Mouse (Mus musculus) liver, postnatal 0 days (tissue): ENCODE measurements around the gene Tomt. TPM values are rescaled to one million over a fixed set of nuclear protein-coding genes. Genes with fewer than 3 reads are reported as not detected.

ENCODE experiments used
- ATAC-seq: fragments of 200-750 bp; cut with Nextera tagmentation; 2 replicates; pipeline ENCODE4 v1.8.0; 2017; ENCODE audit warnings: mild to moderate bottlenecking, moderate library complexity
- DNase-seq: peaks from one replicate; pipeline ENCODE4 v3.0.0-alpha.2; 2016
- H3K27ac ChIP-seq: fragments of 300-500 bp; sonication (generic); 2 replicates; pipeline ENCODE4 v1.5.1; 2014; ENCODE audit warnings: antibody characterized with exemption, moderate library complexity, mild to moderate bottlenecking, low read depth
- H3K27me3 ChIP-seq: fragments of 300-500 bp; sonication (generic); 2 replicates; pipeline ENCODE4 v1.6.1; 2014; ENCODE audit warnings: low read length, control low read depth, mixed read lengths; ENCODE audit not compliant: insufficient read depth
- H3K36me3 ChIP-seq: fragments of 300-500 bp; sonication (generic); replicated peaks from 2 replicates; pipeline ENCODE4 v1.6.1; 2014; ENCODE audit warnings: mild to moderate bottlenecking, control low read depth, low read length, moderate library complexity, mixed read lengths; ENCODE audit not compliant: insufficient read depth
- H3K4me1 ChIP-seq: fragments of 300-500 bp; sonication (generic); 2 replicates; pipeline ENCODE4 v1.6.1; 2014; ENCODE audit warnings: antibody characterized with exemption, mild to moderate bottlenecking, control low read depth; ENCODE audit not compliant: insufficient read depth
- H3K4me2 ChIP-seq: fragments of 300-500 bp; sonication (generic); 2 replicates; pipeline ENCODE4 v1.6.1; 2014; ENCODE audit warnings: low read depth, mild to moderate bottlenecking, low read length, moderate library complexity, mixed read lengths
- H3K4me3 ChIP-seq: fragments of 300-500 bp; sonication (generic); 2 replicates; pipeline ENCODE4 v1.5.1; 2014; ENCODE audit warnings: low read depth, low read length
- H3K9ac ChIP-seq: fragments of 300-500 bp; sonication (generic); replicated peaks from 2 replicates; pipeline ENCODE4 v1.6.1; 2014; ENCODE audit warnings: mild to moderate bottlenecking, moderate library complexity
- H3K9me3 ChIP-seq: fragments of 300-500 bp; sonication (generic); 2 replicates; pipeline ENCODE4 v1.6.1; 2016; ENCODE audit warnings: mild to moderate bottlenecking, control low read depth, low read length, mixed read lengths
- CTCF ChIP-seq: sonication (generic); IDR thresholded peaks from 2 replicates; pipeline ENCODE4 v1.5.1; 2016; ENCODE audit warnings: antibody characterized with exemption, low read depth
- EP300 ChIP-seq: IDR thresholded peaks from 2 replicates; pipeline ENCODE4 v1.6.1; 2016; ENCODE audit warnings: antibody characterized with exemption, low read depth, mild to moderate bottlenecking
- WGBS: fragments of 180-500 bp; shearing (Covaris S2); extraction: QIAGEN DNeasy Blood & Tissue Kit; methylation state at CpG from one replicate; pipeline ENCODE4 v1.1.7; 2014; ENCODE audit not compliant: insufficient replicate concordance; 5-methylcytosine and 5-hydroxymethylcytosine counted together
- polyA plus RNA-seq: library from polyadenylated mRNA; unstranded; fragments of >200 nt; fragmentation: Nextera tagmentation; extraction: Ambion mirVana; gene quantifications from 2 replicates; pipeline ENCODE4 v1.2.1, GENCODE M21; 2015

Tomt gene
- polyA plus RNA-seq, 1 experiment from 2014 or later: 0.12 TPM

DNA sequence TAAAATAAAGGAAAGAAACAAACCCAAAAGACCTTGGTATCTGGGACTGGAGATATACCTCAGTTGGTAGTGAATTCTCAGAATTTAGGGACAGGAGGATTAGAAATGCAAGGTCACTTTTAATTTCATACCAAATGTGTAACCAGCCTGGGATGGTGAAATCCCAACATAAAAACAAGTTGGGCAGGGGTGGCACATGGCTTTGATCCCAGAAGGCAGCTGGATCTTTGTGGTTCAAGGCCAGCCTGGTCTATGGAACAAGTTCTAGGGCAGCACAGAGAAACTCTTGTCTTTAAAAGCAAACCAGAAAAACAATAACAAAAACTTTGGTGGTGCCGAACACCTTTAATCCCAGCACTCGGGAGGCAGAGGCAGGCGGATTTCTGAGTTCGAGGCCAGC is 38.7 kb downstream of the Tomt start:
- TF ChIP-seq CTCF (no peak), EP300 (no peak)
- no peak overlapping the region for H3K4me2 ChIP-seq
- DNase-seq (no peak), ATAC-seq (no peak)
- no peaks in the 10 kb centered on the region for H3K36me3 ChIP-seq
- no peak overlapping the region for H3K4me3 ChIP-seq
- no peaks in the 10 kb centered on the region for H3K9me3 ChIP-seq
- no peaks in the 10 kb centered on the region for H3K27me3 ChIP-seq
- no peak overlapping the region for H3K9ac ChIP-seq
- 72% methylated on average over 4 of the region's 4 CpGs for WGBS
- H3K27ac ChIP-seq: no peak overlapping the region
- H3K4me1 ChIP-seq: no peaks in the 10 kb centered on the region

DNA sequence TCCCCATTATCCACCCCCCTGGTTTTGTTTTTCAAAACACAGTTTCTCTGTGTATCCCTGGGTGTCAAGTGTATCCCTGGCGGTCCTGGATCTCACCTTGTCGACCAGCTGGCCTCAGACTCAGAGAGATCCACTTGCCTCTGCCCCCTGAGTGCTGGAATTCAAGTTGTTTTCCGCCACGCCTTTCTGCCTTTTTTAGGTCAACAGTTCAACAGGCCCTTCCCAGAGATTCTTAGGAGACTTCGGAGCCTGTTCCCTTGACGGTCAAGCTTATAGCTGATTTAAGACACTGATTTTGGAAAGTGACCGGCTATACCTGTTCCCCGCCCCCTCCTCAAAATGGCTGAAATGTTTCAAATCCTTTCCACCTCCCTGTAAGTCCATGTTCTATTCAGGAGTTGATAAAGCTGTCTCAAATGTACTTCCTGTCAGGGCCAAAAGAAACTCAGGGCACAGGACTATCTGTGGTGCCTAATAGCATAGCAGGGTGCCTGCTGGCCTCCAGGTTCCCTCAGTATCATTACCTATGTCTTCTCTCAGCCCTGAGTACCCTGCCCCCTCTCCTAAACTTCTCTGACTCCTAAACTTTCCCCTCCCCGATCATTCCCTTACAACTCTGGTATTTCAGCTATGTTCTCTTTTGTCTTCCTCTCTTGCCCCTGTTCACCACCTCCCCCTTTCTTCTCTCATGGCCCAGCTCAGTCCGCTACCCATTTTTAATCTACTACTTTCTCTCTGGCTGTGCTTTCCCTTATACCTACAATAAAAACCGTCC is 39.5 kb downstream of the Tomt start:
- H3K27me3 ChIP-seq: no peaks in the 10 kb centered on the region
- TF ChIP-seq CTCF (no peak), EP300 (no peak)
- no peak for DNase-seq

DNA sequence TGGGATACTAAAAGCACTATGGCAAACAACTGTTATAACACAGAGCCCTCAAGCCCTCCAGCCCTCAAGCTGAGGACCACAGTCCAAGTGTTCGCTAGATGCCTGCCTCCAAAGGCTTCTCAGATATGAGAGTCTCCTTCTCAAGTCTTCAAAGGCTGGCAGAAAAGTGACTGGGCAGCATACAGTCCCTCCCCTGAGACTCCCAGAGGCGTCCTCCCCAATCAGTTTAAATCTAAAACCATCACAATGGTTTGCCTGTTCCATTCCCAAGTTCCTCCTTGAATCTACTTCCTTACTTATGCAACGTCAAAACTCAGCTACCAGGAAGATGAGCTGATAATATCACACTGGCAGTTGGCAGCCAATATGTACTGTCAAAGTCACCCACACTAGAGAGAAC is 42.7 kb downstream of the Tomt start, which contains the start of gene Anapc15:
Gene Anapc15 (plus strand): TSS at position 301 of the 400 bp plus-strand sequence.
- WGBS: 50% methylated on average over 3 of the region's 3 CpGs
- no peaks in the 10 kb centered on the region for H3K4me1 ChIP-seq
- no peak within 1 kb of the TSS for H3K4me2 ChIP-seq
- no peaks in the 10 kb centered on the region for H3K36me3 ChIP-seq
- H3K4me3 ChIP-seq: no peak within 1 kb of the TSS
- H3K9me3 ChIP-seq: no peaks in the 10 kb centered on the region
- no peak within 1 kb of the TSS for H3K27ac ChIP-seq
- TF ChIP-seq CTCF (no peak), EP300 (no peak)
- H3K27me3 ChIP-seq: no peaks in the 10 kb centered on the region
- ATAC-seq (no peak), DNase-seq (no peak)
- no peak within 1 kb of the TSS for H3K9ac ChIP-seq

More for the DNA sequence above, 39.5 kb downstream of the Tomt start:
- Histone ChIP-seq H3K27ac (no peak overlapping the region), H3K4me1 (no peaks in the 10 kb centered on the region), H3K4me3 (no peak overlapping the region), H3K36me3 (no peaks in the 10 kb centered on the region), H3K9me3 (no peaks in the 10 kb centered on the region), H3K9ac (no peak overlapping the region), H3K4me2 (no peak overlapping the region)
- no peak for ATAC-seq
- 80% methylated on average over 11 of the region's 11 CpGs for WGBS

- no peaks in the 10 kb centered on the region for H3K9me3 ChIP-seq
- TF ChIP-seq CTCF (no peak), EP300 (no peak)
- no peak overlapping the region for H3K4me3 ChIP-seq
- no peak for ATAC-seq
- no peak for DNase-seq
- H3K36me3 ChIP-seq: no peaks in the 10 kb centered on the region
- H3K9ac ChIP-seq: no peak overlapping the region
- H3K27me3 ChIP-seq: no peaks in the 10 kb centered on the region
- no peaks in the 10 kb centered on the region for H3K4me1 ChIP-seq
- no peak overlapping the region for H3K4me2 ChIP-seq
- H3K27ac ChIP-seq: no peak overlapping the region
- 71% methylated on average over 3 of the region's 3 CpGs for WGBS
Measured at GRCm38 (mm10) chr7:101862291-101862690, 43.9 kb downstream of the Tomt start.

DNA sequence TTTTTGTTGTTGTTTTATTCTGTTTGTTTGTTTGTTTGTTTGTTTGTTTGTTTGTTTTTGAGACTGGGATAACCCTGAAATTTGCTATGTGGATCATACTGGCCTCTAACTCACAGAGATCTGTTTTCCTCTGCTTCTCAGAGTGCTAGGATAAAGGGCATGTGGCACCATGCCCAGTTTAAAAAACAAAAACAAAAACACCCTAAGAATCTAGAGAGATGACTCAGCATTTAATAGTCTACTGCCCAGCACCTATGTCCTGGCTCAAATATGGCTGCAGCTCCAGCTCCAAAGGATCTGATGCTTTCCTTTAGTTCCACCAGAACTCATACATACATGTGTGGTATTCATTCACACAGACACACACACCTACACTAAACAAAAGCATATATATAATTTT is 45.2 kb downstream of the Tomt start:
- Histone ChIP-seq H3K27me3 (no peaks in the 10 kb centered on the region), H3K27ac (no peak overlapping the region), H3K36me3 (no peaks in the 10 kb centered on the region), H3K9me3 (no peaks in the 10 kb centered on the region), H3K4me3 (no peak overlapping the region), H3K4me2 (no peak overlapping the region), H3K9ac (no peak overlapping the region), H3K4me1 (no peaks in the 10 kb centered on the region)
- DNase-seq: no peak
- no peak for TF ChIP-seq EP300
- no peak for TF ChIP-seq CTCF
- ATAC-seq: no peak

DNA sequence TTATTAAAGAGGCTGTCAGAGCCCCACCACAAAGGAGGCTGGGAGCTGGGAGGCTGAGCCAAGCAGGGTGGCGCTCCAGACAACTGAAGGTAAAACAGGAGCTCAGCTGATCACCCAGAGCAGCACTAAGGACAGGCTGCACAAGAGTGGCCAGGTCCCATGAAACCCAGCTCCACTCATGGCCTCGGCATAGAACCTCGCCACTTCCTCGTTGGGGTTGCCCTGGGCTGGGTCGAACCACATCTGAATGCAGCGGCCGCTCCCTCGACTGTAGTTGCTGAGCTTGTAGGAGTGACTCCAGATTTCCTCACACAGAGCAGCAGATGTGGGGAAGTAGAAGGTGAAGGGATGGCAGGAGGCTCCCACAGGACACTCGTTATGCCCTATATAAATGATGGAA is 47.8 kb downstream of the Tomt start:
- Histone ChIP-seq H3K27me3 (no peaks in the 10 kb centered on the region), H3K9ac (no peak overlapping the region), H3K4me3 (no peak overlapping the region), H3K27ac (no peak overlapping the region), H3K36me3 (no peaks in the 10 kb centered on the region), H3K4me1 (no peaks in the 10 kb centered on the region), H3K4me2 (no peak overlapping the region), H3K9me3 (no peaks in the 10 kb centered on the region)
- WGBS: 59% methylated on average over 9 of the region's 9 CpGs
- ATAC-seq (no peak), DNase-seq (no peak)
- TF ChIP-seq EP300 (no peak), CTCF (no peak)

- 73% methylated on average over 4 of the region's 4 CpGs for WGBS
- H3K4me3 ChIP-seq: no peak within 1 kb of the TSS
- DNase-seq (no peak), ATAC-seq (no peak)
- H3K4me1 ChIP-seq: 0 out of 2 replicates have a peak, but pooled peaks cover 2% of the 10 kb centered on the region
- no peak within 1 kb of the TSS for H3K27ac ChIP-seq
- H3K9ac ChIP-seq: no peak within 1 kb of the TSS
- no peaks in the 10 kb centered on the region for H3K27me3 ChIP-seq
- H3K9me3 ChIP-seq: no peaks in the 10 kb centered on the region
- H3K36me3 ChIP-seq: no peaks in the 10 kb centered on the region
- TF ChIP-seq EP300: no peak
- no peak within 1 kb of the TSS for H3K4me2 ChIP-seq
Measured at GRCm38 (mm10) chr7:101857094-101857493, 49.1 kb downstream of the Tomt start, which contains the start of gene Folr2. Folr2 (minus strand) TSS chr7:101857194.
